Mouse (Mus musculus) c-Kit-negative CD71-positive TER-119-positive erythroid progenitor cells, embryonic 14.5 days (primary cell): ENCODE results near the gene Cyp2c23.

ENCODE experiments used
- DNase-seq: peaks from one replicate; pipeline ENCODE4 v3.0.0-alpha.2; 2013; ENCODE audit warnings: low read depth, low spot score

The Cyp2c23 gene

DNA sequence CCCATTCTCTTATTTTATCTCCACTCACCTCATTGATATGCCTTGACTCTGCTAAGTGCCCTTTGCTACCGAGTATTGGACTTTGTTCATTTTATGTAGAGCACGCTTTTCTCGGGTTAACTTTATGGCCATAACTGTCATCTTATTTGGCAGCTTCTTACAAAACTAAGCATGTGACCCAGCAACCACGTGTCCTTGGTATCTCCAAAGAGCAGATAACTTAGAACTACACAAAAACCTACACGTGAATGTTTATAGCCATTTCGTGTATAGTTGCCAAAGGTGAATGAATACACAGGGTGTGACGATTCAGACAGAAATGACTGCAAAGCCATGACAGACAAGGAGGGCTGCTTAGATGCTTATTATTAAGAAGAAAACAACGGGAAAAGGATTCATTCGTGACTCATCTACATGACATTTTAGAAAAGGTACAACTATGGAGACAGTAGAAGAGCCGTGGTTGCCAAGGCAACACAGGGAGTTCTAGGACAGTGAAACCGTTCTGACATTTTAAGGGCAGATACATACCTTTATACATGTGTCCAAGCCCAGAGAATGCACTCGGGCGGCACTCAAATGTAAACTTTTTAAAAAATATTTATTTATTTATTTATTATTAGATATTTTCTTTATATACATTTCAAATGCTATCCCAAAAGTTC lies 4.0 kb downstream of the Cyp2c23 start:
- no peak for DNase-seq

DNA sequence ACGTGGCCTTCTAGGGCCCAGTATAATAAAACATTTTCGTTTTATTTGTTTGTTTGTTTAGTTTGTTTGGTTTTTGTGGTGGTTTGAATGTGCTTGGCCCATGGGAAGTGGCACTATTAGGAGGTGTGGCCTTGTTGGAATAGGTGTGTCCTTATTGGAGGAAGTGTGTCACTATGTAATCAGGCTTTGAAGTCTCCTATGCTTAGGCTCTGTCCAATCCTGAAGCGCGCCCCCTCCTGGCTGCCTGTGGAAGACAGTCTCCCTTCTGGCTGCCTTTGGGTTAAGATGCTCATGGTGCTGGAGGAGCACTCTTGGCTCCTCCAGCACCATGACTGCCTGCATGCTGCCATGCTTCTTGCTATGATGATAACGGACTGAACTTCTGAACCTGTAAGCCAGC lies 5.9 kb downstream of the Cyp2c23 start:
- peak; percentile 2 for DNase-seq

DNA sequence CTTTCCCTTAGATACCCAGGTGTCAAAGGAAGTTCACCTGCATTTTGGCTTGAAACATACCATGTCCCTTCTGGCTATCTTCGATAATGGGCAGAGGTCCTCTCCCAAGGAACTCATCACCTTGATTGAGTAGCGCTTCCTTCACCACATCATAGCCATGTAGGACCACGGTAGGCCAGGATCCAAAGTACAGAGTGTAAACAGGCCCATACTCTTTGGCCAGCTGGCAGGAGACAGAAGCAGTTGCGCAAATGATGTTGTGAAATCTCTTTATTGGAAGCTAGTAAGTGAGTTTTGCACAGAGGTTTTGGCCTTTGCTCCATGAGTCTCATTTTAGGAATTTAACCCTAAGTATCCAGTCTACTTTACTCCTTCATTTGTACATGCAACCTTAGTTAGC lies 7.5 kb downstream of the Cyp2c23 start:
- no peak for DNase-seq

DNA sequence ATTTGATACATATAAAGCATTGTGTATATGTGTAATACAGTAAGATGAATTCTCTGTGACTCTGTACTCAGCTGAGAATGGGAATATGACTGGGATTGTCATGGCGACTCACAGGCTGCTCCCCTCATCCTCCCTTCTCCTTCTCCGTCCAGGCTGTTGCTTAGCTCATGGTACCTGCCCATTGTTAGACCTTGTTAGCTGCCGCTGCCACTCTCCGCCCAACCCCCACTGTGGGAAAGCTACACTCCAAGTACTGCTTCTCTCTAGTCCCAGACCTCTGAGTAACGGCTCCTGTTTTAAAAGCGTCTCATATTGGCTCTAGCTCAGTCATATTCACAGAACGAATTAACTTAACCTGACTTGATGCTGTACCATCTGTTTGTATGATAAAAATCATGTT lies 9.3 kb downstream of the Cyp2c23 start:
- DNase-seq, result no peak

DNA sequence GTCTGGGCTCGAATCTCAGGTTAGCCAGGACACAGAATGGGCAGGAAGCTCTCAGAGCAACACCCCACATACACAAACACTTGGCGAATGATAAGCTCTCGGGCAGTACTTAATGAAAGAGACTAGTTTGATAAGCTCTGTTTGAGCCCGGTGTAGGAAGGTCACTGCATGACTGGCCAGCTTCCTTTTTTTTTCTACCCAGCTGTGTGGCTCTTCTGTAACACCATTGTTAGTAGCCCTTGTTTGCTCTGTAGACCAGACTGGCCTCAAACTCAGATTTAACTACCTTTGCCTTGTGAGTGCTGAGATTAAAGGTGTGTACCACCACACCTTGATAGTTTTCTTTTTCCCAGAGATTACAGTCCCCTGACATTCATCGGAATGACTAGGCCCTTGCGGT lies 15.1 kb downstream of the Cyp2c23 start:
- DNase-seq, result no peak

DNA sequence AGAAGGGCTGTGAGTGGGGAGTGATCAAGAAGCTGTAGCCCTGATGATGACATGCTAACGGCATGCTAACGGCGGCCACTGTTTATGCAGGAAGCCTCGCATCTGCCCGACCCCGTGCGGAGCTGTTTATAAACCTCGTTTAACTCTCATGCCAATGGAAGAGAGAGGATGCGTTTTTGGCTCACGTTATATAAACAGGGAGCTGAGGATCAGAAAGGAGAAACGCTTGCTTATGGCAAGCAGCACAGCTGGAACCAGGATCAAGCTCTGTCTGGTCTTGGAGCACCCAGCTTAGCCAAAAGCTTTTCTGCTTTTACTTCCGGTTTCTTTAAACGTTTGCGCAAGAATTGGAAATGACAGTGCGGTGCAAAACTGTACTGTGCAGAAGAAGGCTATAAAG lies 20.2 kb downstream of the Cyp2c23 start:
- no peak for DNase-seq

DNA sequence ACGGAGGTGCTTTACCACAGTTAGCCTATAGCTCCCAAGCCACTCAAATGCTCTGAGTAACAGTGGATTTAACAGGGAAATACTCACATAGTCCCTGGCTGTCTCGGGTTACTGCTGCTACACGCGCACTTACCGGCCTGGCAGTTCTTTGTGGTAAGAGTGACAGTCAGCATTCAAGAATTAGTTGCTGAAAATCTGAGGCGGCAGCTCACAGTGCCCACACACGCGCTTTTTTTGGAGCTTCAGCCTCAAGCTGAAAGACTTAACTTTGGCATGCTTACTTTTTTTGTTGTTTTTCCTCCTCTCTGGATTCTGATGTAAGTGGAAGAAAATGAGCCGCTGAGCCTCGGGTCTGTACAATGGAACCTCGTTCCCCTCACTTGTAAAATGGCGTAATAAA lies 21.8 kb downstream of the Cyp2c23 start:
- DNase-seq, result no peak

DNA sequence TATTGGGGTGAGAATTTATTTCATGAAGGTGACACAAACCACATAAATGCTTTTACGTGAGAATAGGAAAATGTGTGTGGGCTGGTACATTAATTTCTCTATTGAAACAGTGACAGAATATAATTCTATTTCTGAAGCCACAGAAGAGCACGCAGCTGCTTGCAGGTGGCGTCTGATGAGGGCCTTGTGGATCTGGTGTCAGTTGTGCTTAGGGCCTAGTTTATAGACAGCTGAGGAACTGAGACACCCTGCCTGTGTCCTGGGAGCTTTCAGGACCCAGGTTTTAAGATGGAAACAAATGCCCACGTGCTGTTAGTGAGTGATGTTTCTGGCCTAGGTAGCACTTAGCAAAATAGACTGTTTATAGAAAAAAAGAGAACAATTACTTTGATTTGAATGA lies 24.0 kb downstream of the Cyp2c23 start:
- DNase-seq, result no peak

DNA sequence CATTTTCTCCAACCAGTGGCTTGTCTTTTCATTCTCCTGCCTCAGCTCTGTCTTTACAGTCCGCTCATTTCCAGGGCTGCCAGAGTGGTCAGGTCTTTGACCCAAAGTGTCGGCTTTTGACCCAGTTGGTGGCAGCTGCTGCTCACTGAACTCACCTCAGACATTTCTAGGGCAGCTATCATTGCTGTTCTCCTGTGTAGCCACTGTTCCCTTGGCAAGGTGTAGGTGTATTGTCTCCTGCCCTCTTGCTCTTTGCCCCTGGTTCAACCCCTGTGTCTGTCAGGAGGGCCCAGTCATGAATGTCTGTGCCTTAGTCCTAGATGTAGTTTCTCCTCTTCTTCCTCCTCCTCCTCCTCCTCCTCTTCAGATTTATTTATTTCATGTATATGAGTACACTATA lies 24.7 kb downstream of the Cyp2c23 start:
- DNase-seq, result no peak

DNA sequence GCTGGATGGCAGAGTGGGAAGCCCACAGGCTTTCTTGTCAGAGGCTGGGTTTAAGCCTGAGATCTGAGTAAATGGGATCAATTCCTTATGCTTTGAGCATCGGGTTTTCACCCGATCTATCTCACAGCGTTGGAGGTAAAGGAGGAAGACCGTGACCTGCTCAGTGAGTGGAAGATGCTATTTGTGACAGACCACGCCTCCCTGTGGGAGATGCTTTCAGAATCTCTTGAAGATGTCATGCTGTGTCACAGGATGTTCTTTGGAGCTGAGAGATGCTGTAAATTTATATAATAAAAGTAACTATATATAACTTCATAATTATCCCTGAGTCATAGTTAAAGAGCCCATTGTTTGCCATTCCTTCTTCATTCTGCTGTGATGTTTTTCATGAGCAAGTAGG lies 28.3 kb downstream of the Cyp2c23 start:
- DNase-seq, result no peak

DNA sequence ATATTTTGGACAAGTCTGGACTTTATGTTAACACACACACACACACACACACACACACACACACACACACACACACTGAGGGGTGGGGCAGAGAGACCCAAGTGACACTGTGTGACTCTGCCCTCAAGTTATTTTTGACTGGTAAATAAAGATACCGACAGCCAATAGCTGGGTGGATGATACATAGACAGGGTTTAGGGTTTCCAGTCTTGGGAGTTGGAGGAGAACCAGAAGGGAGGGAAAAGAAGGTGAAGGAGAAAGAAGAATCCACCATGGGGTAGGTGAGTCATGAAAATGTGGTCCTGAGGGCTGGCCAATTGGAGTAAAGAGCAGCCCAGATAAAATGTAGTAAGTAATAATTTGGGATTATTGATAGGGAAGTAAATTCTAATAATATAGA lies 28.9 kb downstream of the Cyp2c23 start:
- DNase-seq, result no peak

DNA sequence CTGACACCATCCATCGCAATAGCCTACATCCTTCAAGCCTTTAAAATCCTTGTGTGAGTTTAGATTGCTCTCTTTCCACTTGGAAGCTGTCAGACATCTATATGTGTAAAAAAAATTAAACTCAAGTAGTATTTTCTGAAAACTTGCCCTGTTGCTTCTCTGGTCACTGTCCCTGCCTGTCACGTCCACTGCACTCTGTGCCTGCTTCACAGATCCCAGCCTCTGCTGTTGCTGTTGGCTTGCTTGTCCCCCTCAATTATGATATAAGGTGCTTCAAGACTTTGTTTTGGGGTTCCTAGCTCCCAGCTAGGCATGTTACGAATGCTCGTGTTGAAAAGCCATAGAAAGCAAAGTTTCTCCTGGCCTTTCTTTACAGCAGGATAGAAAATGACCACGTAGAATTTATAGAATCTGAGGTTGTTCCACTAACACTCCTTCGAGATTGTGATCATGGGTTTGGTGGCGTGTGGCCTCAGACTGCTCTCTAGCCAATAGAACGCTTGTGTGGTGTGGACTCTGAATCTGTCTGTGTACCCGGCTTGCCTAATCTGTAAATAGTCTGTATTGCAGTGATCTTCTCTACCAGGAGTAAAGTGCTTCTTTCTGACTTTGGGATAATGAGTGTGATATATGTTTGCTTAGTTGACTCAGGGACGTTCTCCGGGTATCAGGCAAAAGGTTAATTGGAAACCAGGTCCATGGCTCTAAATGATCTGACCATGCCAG lies 30.0 kb downstream of the Cyp2c23 start:
- no peak for DNase-seq

DNA sequence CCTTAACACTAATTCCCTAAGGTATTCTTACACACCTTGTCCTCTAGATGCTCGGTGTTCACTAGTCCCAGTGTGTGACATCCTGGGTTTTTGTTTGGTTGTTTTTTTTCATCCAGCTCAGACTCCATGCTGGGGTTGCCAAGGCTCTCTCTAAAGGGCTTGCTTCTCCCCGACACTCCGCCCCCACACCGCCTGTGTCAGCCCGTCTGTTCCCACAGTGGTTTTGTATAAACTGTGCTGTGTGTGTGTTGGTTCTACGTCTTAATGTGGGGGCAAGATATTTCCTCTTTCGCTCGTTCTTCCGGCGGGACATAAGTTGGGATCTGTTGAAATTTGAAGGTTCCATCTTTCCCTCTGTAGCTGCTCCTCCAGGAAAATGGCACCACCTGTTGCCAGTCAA lies 30.9 kb downstream of the Cyp2c23 start:
- no peak for DNase-seq

DNA sequence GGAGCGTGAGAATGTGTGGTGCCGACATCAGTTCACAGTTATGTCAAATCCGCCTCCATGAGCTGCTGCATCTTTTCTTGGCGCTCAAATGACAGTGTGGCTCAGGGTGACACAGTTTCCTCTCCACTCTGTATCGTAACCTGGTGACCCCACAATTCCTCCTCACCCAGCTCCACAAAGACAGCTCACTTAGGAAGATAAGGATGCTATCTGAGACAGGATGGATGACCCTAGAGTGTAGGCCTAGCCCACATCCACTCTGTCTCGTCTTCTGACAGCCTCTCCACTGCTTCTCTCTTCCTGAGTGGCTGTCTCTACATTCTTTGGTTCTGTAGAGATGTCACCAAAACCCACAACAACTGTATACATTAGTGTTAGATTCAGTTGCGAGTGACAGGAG lies 33.6 kb downstream of the Cyp2c23 start:
- no peak for DNase-seq

DNA sequence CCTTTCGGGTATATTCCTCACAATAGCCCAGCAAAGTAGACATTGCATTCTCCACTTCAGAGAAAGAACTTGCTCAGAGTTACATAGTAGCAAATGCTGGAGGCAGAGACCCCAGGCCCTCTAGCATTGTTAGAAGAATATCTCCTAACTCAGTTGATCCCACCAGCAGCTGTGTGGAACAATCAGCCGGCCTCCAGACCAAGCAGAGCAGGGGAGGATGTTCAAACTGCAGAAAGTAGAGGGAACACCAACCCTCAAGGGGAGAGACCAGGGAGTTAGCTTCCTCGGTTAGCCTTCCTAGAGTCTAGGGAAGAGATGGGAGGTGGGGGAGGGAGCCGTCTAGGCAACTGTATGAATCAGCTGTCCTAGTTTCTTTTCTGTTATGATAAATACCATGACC lies 36.5 kb downstream of the Cyp2c23 start:
- no peak for DNase-seq

DNA sequence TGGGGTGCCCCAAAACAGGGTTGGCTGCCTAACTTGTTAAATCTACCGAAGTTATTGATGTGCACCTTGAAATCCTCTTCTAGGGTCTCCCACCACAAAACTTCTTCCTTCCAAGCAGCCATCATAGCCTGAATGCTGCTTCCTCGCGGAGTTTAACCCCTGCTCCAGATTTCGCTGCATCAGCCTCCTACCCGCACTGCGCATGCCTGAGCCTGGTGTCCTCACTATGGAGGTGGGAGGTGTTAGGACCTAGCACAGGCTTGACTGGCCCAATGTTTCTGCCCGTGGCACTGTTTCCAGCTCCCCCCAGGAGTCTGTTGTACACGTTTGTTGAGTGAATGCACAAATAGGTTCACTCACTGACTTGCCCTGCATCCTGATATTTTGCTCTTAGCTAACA lies 38.6 kb downstream of the Cyp2c23 start:
- DNase-seq, result no peak

DNA sequence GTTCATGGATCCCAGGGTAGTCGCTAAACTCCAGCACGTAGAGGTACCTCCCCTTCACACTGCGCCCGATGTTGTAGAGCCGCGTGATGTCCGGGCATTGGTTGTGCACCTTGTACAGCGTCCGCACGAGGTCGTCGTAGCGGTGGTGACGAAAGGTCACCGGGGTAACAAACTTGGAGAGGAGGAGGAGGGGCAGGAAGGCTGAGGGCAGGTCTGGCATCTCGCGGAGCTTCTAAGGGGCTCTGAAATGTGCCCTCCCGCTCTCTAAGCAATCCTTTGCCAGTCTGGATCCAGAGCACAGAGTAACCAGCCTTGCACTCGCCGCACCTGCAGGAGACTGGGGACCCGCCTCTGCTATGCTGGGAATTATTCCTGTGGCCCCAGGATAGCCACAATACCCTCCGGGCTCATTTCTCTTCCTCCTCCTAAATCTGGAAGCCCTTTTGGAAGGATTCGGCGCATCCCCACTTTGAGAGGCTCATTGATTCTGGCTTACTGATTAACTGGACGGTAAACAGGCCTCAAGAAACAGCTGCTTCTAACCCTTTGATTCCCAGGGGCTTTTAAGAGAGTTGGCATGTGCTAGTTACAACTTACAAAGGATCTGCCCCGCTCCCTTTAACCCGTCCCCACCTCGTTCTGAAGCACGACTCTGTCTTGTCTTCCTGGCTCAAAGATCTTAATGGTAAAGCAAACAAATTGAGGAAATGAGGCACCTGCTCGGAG lies 42.8 kb downstream of the Cyp2c23 start, which contains the start of gene Cpn1:
Gene Cpn1, minus strand, starts transcription at position 488 of the 726 bp plus-strand sequence.
- DNase-seq, result no peak

DNA sequence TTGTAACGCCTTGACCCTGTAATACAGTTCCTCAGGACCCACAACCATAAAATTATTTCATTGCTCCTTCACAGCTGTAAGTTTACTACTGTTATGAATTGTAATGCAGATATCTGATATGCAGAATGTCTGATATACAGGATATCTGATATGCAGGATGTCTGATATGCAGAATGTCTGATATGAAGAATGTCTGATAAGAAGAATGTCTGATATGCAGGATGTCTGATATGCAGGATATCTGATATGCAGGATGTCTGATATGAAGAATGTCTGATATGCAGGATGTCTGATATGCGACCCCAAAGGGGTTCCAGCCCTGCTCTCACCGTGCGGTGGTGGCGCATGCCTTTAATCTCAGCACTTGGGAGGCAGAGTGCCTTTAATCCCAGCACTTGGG lies 47.0 kb downstream of the Cyp2c23 start:
- no peak for DNase-seq

DNA sequence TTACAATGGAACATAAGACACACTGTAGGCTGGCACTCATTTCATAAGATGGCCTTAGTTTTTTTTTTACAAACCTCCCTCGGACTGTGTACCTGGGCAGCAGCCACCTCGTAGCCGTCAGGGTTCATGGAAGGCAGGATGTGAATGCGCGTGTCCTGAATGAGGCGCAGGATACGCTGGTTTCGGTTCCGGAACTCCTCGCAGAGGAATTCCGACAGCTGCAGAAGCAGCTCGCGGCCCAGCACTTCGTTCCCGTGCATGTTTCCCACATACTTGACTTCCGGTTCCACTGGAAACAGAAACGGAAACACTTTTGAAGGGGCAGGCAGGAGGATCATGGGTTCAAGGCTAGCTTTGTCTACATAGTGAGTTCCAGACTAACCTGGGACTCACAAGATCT lies 48.3 kb downstream of the Cyp2c23 start:
- DNase-seq, result no peak

DNA sequence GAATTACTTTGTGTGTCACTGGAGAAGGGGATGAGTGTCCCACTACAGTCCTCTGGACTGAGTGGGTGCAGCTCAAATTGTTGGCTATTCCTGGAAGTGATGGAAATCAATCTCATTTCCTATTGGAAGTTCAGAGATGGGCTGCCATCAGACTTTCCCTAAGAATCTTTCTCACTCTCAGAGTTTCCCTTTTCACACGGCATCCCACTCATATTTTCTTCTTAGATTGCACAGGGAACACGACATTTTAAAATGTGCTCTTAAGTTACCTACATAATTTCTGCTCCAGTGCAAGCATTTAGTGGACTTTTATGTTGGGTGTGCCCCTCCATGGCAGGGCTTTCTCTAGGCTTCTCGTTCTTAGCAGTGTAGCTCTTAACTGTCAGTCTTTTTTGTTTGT lies 51.2 kb downstream of the Cyp2c23 start:
- no peak for DNase-seq

DNA sequence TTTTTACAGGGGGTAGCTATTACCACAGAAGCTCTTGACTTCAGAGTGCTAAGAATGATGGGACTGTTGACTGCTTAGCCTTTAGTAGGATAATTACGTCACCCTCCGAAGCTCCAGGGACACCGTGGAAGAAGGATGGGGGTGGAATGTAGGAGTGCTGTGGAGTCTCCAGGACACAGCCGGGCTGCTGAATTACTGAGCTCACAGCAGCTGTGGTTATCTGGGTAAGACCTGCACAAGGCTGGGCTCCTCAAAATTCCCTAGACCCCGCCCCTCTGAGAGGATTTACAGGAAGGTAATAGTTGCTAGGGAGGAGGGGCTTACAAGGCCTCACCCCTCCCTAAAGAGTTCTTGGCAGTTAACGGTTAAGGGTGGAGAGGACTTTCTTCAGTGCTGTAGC lies 52.3 kb downstream of the Cyp2c23 start:
- DNase-seq, result no peak

DNA sequence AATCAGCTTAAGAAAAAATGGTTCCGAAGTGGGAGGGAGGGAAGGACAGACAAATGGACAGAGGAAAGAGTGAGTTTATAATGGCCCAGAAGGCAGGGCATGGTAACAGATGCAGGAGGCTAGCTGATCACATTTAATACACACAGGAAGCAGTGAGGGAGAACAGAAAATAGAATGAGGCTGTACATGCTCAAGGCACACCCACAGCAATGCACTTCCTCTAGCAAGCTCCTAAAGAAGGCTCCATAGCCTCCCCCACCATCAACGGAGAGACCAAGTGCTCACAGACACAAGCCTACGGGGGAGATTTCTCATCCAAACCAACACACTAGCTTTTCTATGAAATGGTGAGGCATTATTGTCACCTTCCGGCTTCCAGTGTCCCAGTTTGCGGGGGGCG lies 54.8 kb downstream of the Cyp2c23 start:
- no peak for DNase-seq

DNA sequence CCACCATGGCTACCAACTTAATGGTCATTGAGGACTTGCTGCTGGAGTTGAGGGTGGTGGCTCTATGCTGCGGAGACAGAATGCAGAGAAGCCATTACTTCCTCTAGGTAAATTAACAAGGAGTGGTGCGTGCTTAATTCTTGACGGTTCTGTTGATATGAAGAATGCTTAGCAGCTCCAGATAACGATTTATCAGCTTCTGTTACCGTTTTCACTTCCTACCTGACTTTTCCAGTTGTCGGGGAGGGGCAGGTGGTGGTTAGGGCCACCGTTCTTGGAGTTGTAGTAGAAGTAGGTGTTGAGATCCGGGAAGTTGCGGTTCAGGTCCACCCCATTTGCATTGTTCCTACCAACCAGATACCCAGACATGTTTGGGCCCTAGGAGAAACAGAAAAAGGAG lies 55.3 kb downstream of the Cyp2c23 start:
- DNase-seq, result no peak
